ENCODE assay signal across 8 mouse cellular contexts in genomic region chr19:10025169-10025875, GRCm38 (mm10). TPM values are rescaled to one million over a fixed set of nuclear protein-coding genes. Genes with fewer than 3 reads are reported as not detected.
DNase-seq lines count a peak whose midpoint lies in the region; ATAC-seq and TF ChIP-seq lines count a peak whose summit lies in the region.

No protein-coding gene starts in this region.

- 16% methylated on average over 8 of the region's 8 CpGs for WGBS in forebrain, postnatal 0 days
- WGBS in hindbrain, postnatal 0 days, result 9% methylated on average over 8 of the region's 8 CpGs
- 17% methylated on average over 8 of the region's 8 CpGs for WGBS in liver, embryonic 13.5 days (ENCODE audit: insufficient replicate concordance)

- peak; percentile 49 to 65 for DNase-seq in layer of hippocampus, postnatal 10 days (ENCODE audit: low spot score in 2 of 2)
- no peak for DNase-seq in layer of hippocampus, postnatal 36 days
- peak; percentile 58 to 68 for DNase-seq in adrenal gland, adult 18-20 months (ENCODE audit: low spot score in 2 of 2)
- peak; percentile 50 for DNase-seq in forebrain, postnatal 0 days
- peak; percentile 74 for DNase-seq in hindbrain, postnatal 0 days (ENCODE audit: low spot score)
- DNase-seq in liver, embryonic 13.5 days, result no peak
- no peak for DNase-seq in spleen, adult 18-20 months

- peak; percentile 46 for ATAC-seq in forebrain, postnatal 0 days
- ATAC-seq in hindbrain, postnatal 0 days, result no peak
- peak; percentile 19 for ATAC-seq in liver, embryonic 13.5 days (ENCODE audit: low read depth)

- no peak overlapping the region for H3K4me2 ChIP-seq in forebrain, postnatal 0 days (ENCODE audit: low read depth)
- H3K4me2 ChIP-seq in hindbrain, postnatal 0 days (ENCODE audit: low read depth, low read length), result no peak overlapping the region
- H3K4me2 ChIP-seq in liver, embryonic 13.5 days, result peak overlapping the region; percentile 15

- H3K4me3 ChIP-seq in forebrain, postnatal 0 days (ENCODE audit: low read depth, low read length), result no peak overlapping the region
- H3K4me3 ChIP-seq in hindbrain, postnatal 0 days (ENCODE audit: low read length), result no peak overlapping the region
- 0 out of 2 replicates have a peak overlapping the region, but pooled peaks have one; percentile 0 for H3K4me3 ChIP-seq in liver, embryonic 13.5 days (replicated peaks)
- H3K4me3 ChIP-seq in testis, adult 2 months (ENCODE audit: control insufficient read depth, low read depth, low read length), result no peak overlapping the region

- peak overlapping the region; percentile 15; the same call in 1 of the 2 replicates for H3K27ac ChIP-seq in forebrain, postnatal 0 days (ENCODE audit: low read depth, low read length)
- H3K27ac ChIP-seq in hindbrain, postnatal 0 days, result peak overlapping the region; percentile 60
- H3K27ac ChIP-seq in liver, embryonic 13.5 days, result peak overlapping the region; percentile 66
- peak overlapping the region; percentile 18 for H3K27ac ChIP-seq in testis, adult 2 months (ENCODE audit: control insufficient read depth, insufficient read depth, low read depth, low read length)

- H3K4me1 ChIP-seq in forebrain, postnatal 0 days (ENCODE audit: insufficient read depth), result no peaks in the 10 kb centered on the region
- H3K4me1 ChIP-seq in hindbrain, postnatal 0 days (ENCODE audit: insufficient read depth, low read length), result peaks cover 5% of the 10 kb centered on the region; the same call in 1 of the 2 replicates
- peaks cover 65% of the 10 kb centered on the region for H3K4me1 ChIP-seq in liver, embryonic 13.5 days (replicated peaks)
- peaks cover 4% of the 10 kb centered on the region; the same call in 1 of the 2 replicates for H3K4me1 ChIP-seq in testis, adult 2 months (ENCODE audit: control insufficient read depth, insufficient read depth, low read length)

- H3K27me3 ChIP-seq in forebrain, postnatal 0 days (ENCODE audit: insufficient read depth, low read length), result no peaks in the 10 kb centered on the region
- no peaks in the 10 kb centered on the region for H3K27me3 ChIP-seq in hindbrain, postnatal 0 days (ENCODE audit: insufficient read depth, low read length)
- H3K27me3 ChIP-seq in liver, embryonic 13.5 days, result no peaks in the 10 kb centered on the region
- no peaks in the 10 kb centered on the region for H3K27me3 ChIP-seq in testis, adult 2 months (ENCODE audit: control insufficient read depth, insufficient read depth, low read length)

- no peaks in the 10 kb centered on the region for H3K9me3 ChIP-seq in forebrain, postnatal 0 days (ENCODE audit: low read length)
- H3K9me3 ChIP-seq in hindbrain, postnatal 0 days (ENCODE audit: low read length), result no peaks in the 10 kb centered on the region
- no peaks in the 10 kb centered on the region for H3K9me3 ChIP-seq in liver, embryonic 13.5 days (replicated peaks)

- TF ChIP-seq POLR2A in testis, adult 2 months (IDR thresholded peaks at IDR 0.05; ENCODE audit: control insufficient read depth, low read depth, low read length), result no peak

- TF ChIP-seq CTCF in forebrain, postnatal 0 days (IDR thresholded peaks at IDR 0.05; ENCODE audit: low read depth), result no peak
- no peak for TF ChIP-seq CTCF in hindbrain, postnatal 0 days (IDR thresholded peaks at IDR 0.05; ENCODE audit: low read depth)
- no peak for TF ChIP-seq CTCF in testis, adult 2 months (IDR thresholded peaks at IDR 0.05; ENCODE audit: control insufficient read depth, insufficient read depth, insufficient replicate concordance, low read depth, low read length)

- H3K36me3 ChIP-seq in forebrain, postnatal 0 days (ENCODE audit: insufficient read depth), result peaks cover 9% of the 10 kb centered on the region; the same call in 1 of the 2 replicates
- 0 out of 2 replicates have a peak, but pooled peaks cover 4% of the 10 kb centered on the region for H3K36me3 ChIP-seq in hindbrain, postnatal 0 days (ENCODE audit: insufficient read depth, low read length)
- peaks cover 100% of the 10 kb centered on the region for H3K36me3 ChIP-seq in liver, embryonic 13.5 days
- no peaks in the 10 kb centered on the region for H3K36me3 ChIP-seq in testis, adult 2 months (ENCODE audit: control insufficient read depth, insufficient read depth, low read length)

- H3K9ac ChIP-seq in forebrain, postnatal 0 days, result no peak overlapping the region
- no peak overlapping the region for H3K9ac ChIP-seq in hindbrain, postnatal 0 days (replicated peaks; ENCODE audit: low read length)
- H3K9ac ChIP-seq in liver, embryonic 13.5 days, result no peak overlapping the region

RNA-seq across cellular contexts. Expression of gene Fads3, which starts 16.0 kb away (rescaled TPM):
- total RNA-seq in layer of hippocampus, postnatal 10 days (2021), result 10 to 100 TPM; 49.1 to 54.6 TPM
- total RNA-seq in layer of hippocampus, postnatal 36 days (2021), result 10 to 100 TPM; 24.3 to 24.5 TPM
- total RNA-seq in adrenal gland, adult 18-20 months (2021), result 10 to 100 TPM; 10.3 to 54.2 TPM
- 45.5 and 45.6 TPM in 2 replicates for total RNA-seq in forebrain, postnatal 0 days (2014; rRNA removed)
- polyA plus RNA-seq in forebrain, postnatal 0 days (2015; fragmentation: Nextera tagmentation; extraction: Ambion mirVana), result 25.0 and 29.4 TPM in 2 replicates
- total RNA-seq in hindbrain, postnatal 0 days (2014; rRNA removed), result 52.5 and 59.0 TPM in 2 replicates
- polyA plus RNA-seq in hindbrain, postnatal 0 days (2015; fragmentation: Nextera tagmentation; extraction: Ambion mirVana), result 35.1 and 37.4 TPM in 2 replicates
- polyA plus RNA-seq in liver, embryonic 13.5 days (2015; fragmentation: Nextera tagmentation; extraction: Ambion mirVana), result 5.3 and 7.3 TPM in 2 replicates
- 7.6 and 12.0 TPM in 2 replicates for polyA plus RNA-seq in testis, adult 2 months (2012; rRNA removed)

RNA-seq across cellular contexts. Expression of gene Rab3il1, which starts 23.9 kb away (rescaled TPM):
- 10 to 100 TPM; 13.9 to 14.5 TPM for total RNA-seq in layer of hippocampus, postnatal 10 days (2021)
- 10 to 100 TPM in 1 of 2 experiments, 1 to 10 TPM in 1; 8.9 to 10.4 TPM for total RNA-seq in layer of hippocampus, postnatal 36 days (2021)
- total RNA-seq in adrenal gland, adult 18-20 months (2021), result 1 to 10 TPM; 3.6 to 5.9 TPM
- 14.4 and 19.9 TPM in 2 replicates for total RNA-seq in forebrain, postnatal 0 days (2014; rRNA removed)
- polyA plus RNA-seq in forebrain, postnatal 0 days (2015; fragmentation: Nextera tagmentation; extraction: Ambion mirVana), result 20.0 and 20.6 TPM in 2 replicates
- total RNA-seq in hindbrain, postnatal 0 days (2014; rRNA removed), result 19.7 and 23.0 TPM in 2 replicates
- polyA plus RNA-seq in hindbrain, postnatal 0 days (2015; fragmentation: Nextera tagmentation; extraction: Ambion mirVana), result 20.1 and 22.2 TPM in 2 replicates
- 196 and 207 TPM in 2 replicates for polyA plus RNA-seq in liver, embryonic 13.5 days (2015; fragmentation: Nextera tagmentation; extraction: Ambion mirVana)
- polyA plus RNA-seq in testis, adult 2 months (2012; rRNA removed), result 362 and 384 TPM in 2 replicates

RNA-seq across cellular contexts. Expression of gene Best1, which starts 23.9 kb away (rescaled TPM):
- 1 to 10 TPM; 1.9 to 3.0 TPM for total RNA-seq in layer of hippocampus, postnatal 10 days (2021)
- total RNA-seq in layer of hippocampus, postnatal 36 days (2021), result under 1 TPM; 0.52 to 0.58 TPM
- total RNA-seq in adrenal gland, adult 18-20 months (2021), result under 1 TPM; 0.22 to 0.30 TPM
- 0.92 and 1.6 TPM in 2 replicates for total RNA-seq in forebrain, postnatal 0 days (2014; rRNA removed)
- 1.6 and 3.6 TPM in 2 replicates for polyA plus RNA-seq in forebrain, postnatal 0 days (2015; fragmentation: Nextera tagmentation; extraction: Ambion mirVana)
- total RNA-seq in hindbrain, postnatal 0 days (2014; rRNA removed), result 0.86 and 1.5 TPM in 2 replicates
- 2.6 and 3.0 TPM in 2 replicates for polyA plus RNA-seq in hindbrain, postnatal 0 days (2015; fragmentation: Nextera tagmentation; extraction: Ambion mirVana)
- polyA plus RNA-seq in liver, embryonic 13.5 days (2015; fragmentation: Nextera tagmentation; extraction: Ambion mirVana), result 0.17 and 0.20 TPM in 2 replicates
- 339 and 362 TPM in 2 replicates for polyA plus RNA-seq in testis, adult 2 months (2012; rRNA removed)

RNA-seq across cellular contexts. Expression of gene Fth1, which starts 44.9 kb away (rescaled TPM):
- 1,000 to 10,000 TPM; 2,066 to 2,109 TPM for total RNA-seq in layer of hippocampus, postnatal 10 days (2021)
- 1,000 to 10,000 TPM; 2,856 to 3,180 TPM for total RNA-seq in layer of hippocampus, postnatal 36 days (2021)
- 1,000 to 10,000 TPM; 3,118 to 4,182 TPM for total RNA-seq in adrenal gland, adult 18-20 months (2021)
- 228 and 300 TPM in 2 replicates for total RNA-seq in forebrain, postnatal 0 days (2014; rRNA removed)
- polyA plus RNA-seq in forebrain, postnatal 0 days (2015; fragmentation: Nextera tagmentation; extraction: Ambion mirVana), result 2,942 and 2,984 TPM in 2 replicates
- 301 and 443 TPM in 2 replicates for total RNA-seq in hindbrain, postnatal 0 days (2014; rRNA removed)
- 2,616 and 2,786 TPM in 2 replicates for polyA plus RNA-seq in hindbrain, postnatal 0 days (2015; fragmentation: Nextera tagmentation; extraction: Ambion mirVana)
- polyA plus RNA-seq in liver, embryonic 13.5 days (2015; fragmentation: Nextera tagmentation; extraction: Ambion mirVana), result 5,062 and 5,153 TPM in 2 replicates
- polyA plus RNA-seq in testis, adult 2 months (2012; rRNA removed), result 268 and 313 TPM in 2 replicates

Comparison
In these comparisons a context has a peak if more than half of its experiments do, and no peak if none do; other contexts are left out.
1. DNase-seq: peak in layer of hippocampus, postnatal 10 days (2 of 2), adrenal gland, adult 18-20 months (2 of 2), forebrain, postnatal 0 days (single experiment) and hindbrain, postnatal 0 days (single experiment); none in layer of hippocampus, postnatal 36 days (0 of 2), liver, embryonic 13.5 days (single experiment) and spleen, adult 18-20 months (0 of 2).
2. H3K27ac ChIP-seq: peak in every context shown above with its lines; median percentile 66 in liver, embryonic 13.5 days; 60 in hindbrain, postnatal 0 days; 18 in testis, adult 2 months; 15 in forebrain, postnatal 0 days.